In genomic region chr1:133471086-133471485, GRCm38 (mm10) we compare ENCODE assay signal across 10 mouse cellular contexts. TPM values are rescaled to one million over a fixed set of nuclear protein-coding genes. Genes with fewer than 3 reads are reported as not detected.
DNase-seq lines count a peak whose midpoint lies in the region; ATAC-seq and TF ChIP-seq lines count a peak whose summit lies in the region.
"Had no signal": no experiment of that assay in that cellular context is flagged by ENCODE, and none has a peak within 500 bp of the region (broad histone marks: within the 10 kb centered on the region; RNA-seq: fewer than 3 reads in every experiment).

No protein-coding gene starts in this region.

- H3K36me3 ChIP-seq in limb, embryonic 13.5 days = no peaks in the 10 kb centered on the region
- no peaks in the 10 kb centered on the region for H3K36me3 ChIP-seq in limb, embryonic 10.5 days
- H3K36me3 ChIP-seq in heart, embryonic 14.5 days (ENCODE audit: control insufficient read depth, insufficient read depth, low read length) = no peaks in the 10 kb centered on the region
- no peaks in the 10 kb centered on the region for H3K36me3 ChIP-seq in stomach, postnatal 0 days (ENCODE audit: control insufficient read depth, insufficient read depth, low read length)
- no peaks in the 10 kb centered on the region for H3K36me3 ChIP-seq in midbrain, embryonic 15.5 days (replicated peaks)
- H3K36me3 ChIP-seq: neural tube, embryonic 13.5 days had no signal

- no peak for DNase-seq in limb, embryonic 10.5 days (ENCODE audit: low spot score)
- DNase-seq in kidney, postnatal 10 days = peak; percentile 78
- DNase-seq in stomach, postnatal 0 days (ENCODE audit: low spot score) = no peak
- DNase-seq in MN1 (ENCODE audit: low spot score) = no peak
- no peak for DNase-seq in spleen, postnatal 36 days (ENCODE audit: low spot score in 2 of 2)
- DNase-seq: adrenal gland, postnatal 25 days had no signal

- TF ChIP-seq EP300 in stomach, postnatal 0 days (optimal IDR thresholded peaks at IDR 0.05) = no peak

- H3K27ac ChIP-seq in limb, embryonic 13.5 days = no peak overlapping the region
- H3K27ac ChIP-seq in limb, embryonic 10.5 days = no peak overlapping the region
- peak overlapping the region; percentile 4 to 25; a peak in 1 of 4 replicates for H3K27ac ChIP-seq in heart, embryonic 14.5 days (replicated peaks in 1 of 2; ENCODE audit: control insufficient read depth in 1 of 2, insufficient read depth in 1 of 2, low read depth in 2 of 2, low read length in 2 of 2)
- H3K27ac ChIP-seq in stomach, postnatal 0 days (replicated peaks) = peak overlapping the region; percentile 35; the same call in 1 of the 2 replicates
- no peak overlapping the region for H3K27ac ChIP-seq in midbrain, embryonic 15.5 days
- H3K27ac ChIP-seq: neural tube, embryonic 13.5 days had no signal

- no peak for TF ChIP-seq CTCF in stomach, postnatal 0 days (IDR thresholded peaks at IDR 0.05; ENCODE audit: low read depth)

- H3K4me2 ChIP-seq in limb, embryonic 13.5 days (replicated peaks) = no peak overlapping the region
- H3K4me2 ChIP-seq in heart, embryonic 14.5 days (ENCODE audit: low read length) = no peak overlapping the region
- no peak overlapping the region for H3K4me2 ChIP-seq in stomach, postnatal 0 days (replicated peaks; ENCODE audit: low read depth)
- H3K4me2 ChIP-seq in midbrain, embryonic 15.5 days = no peak overlapping the region
- H3K4me2 ChIP-seq: neural tube, embryonic 13.5 days had no signal

- H3K27me3 ChIP-seq in limb, embryonic 13.5 days = no peaks in the 10 kb centered on the region
- H3K27me3 ChIP-seq in limb, embryonic 10.5 days (ENCODE audit: low read depth, poor library complexity, severe bottlenecking) = no peaks in the 10 kb centered on the region
- H3K27me3 ChIP-seq in heart, embryonic 14.5 days (ENCODE audit: control insufficient read depth, insufficient read depth, low read length) = no peaks in the 10 kb centered on the region
- H3K27me3 ChIP-seq in stomach, postnatal 0 days (ENCODE audit: control insufficient read depth, insufficient read depth, low read length) = no peaks in the 10 kb centered on the region
- H3K27me3 ChIP-seq in midbrain, embryonic 15.5 days (replicated peaks) = no peaks in the 10 kb centered on the region
- H3K27me3 ChIP-seq: neural tube, embryonic 13.5 days had no signal

- 54% methylated on average over 7 of the region's 7 CpGs for WGBS in limb, embryonic 13.5 days
- WGBS in limb, embryonic 10.5 days = 65% methylated on average over 7 of the region's 7 CpGs
- 45% methylated on average over 7 of the region's 7 CpGs for WGBS in heart, embryonic 14.5 days
- 43% methylated on average over 7 of the region's 7 CpGs for WGBS in stomach, postnatal 0 days
- WGBS in midbrain, embryonic 15.5 days = 73% methylated on average over 7 of the region's 7 CpGs

- no peak overlapping the region for H3K4me3 ChIP-seq in limb, embryonic 13.5 days
- H3K4me3 ChIP-seq in limb, embryonic 10.5 days = no peak overlapping the region
- H3K4me3 ChIP-seq in heart, embryonic 14.5 days (ENCODE audit: control insufficient read depth in 1 of 2, insufficient read depth in 1 of 2, low read depth in 1 of 2, low read length in 2 of 2) = no peak overlapping the region
- H3K4me3 ChIP-seq in stomach, postnatal 0 days (ENCODE audit: low read depth, low read length) = no peak overlapping the region
- H3K4me3 ChIP-seq in midbrain, embryonic 15.5 days = no peak overlapping the region
- H3K4me3 ChIP-seq: neural tube, embryonic 13.5 days had no signal

- no peak overlapping the region for H3K9ac ChIP-seq in limb, embryonic 13.5 days
- no peak overlapping the region for H3K9ac ChIP-seq in heart, embryonic 14.5 days (ENCODE audit: low read length)
- no peak overlapping the region for H3K9ac ChIP-seq in stomach, postnatal 0 days (ENCODE audit: low read length)
- H3K9ac ChIP-seq in midbrain, embryonic 15.5 days = no peak overlapping the region
- H3K9ac ChIP-seq: neural tube, embryonic 13.5 days had no signal

- peak; percentile 32; the same call in 1 of the 2 replicates for ATAC-seq in limb, embryonic 13.5 days (ENCODE audit: low FRiP score, low read depth)
- ATAC-seq in heart, embryonic 14.5 days (ENCODE audit: insufficient number of reproducible peaks, insufficient read depth, low FRiP score, low read depth) = peak; percentile 41
- peak; percentile 81 for ATAC-seq in stomach, postnatal 0 days (ENCODE audit: low FRiP score, low TSS enrichment)
- ATAC-seq in midbrain, embryonic 15.5 days (replicated peaks) = no peak

- H3K9me3 ChIP-seq in limb, embryonic 13.5 days = no peaks in the 10 kb centered on the region
- H3K9me3 ChIP-seq in limb, embryonic 10.5 days (replicated peaks) = no peaks in the 10 kb centered on the region
- H3K9me3 ChIP-seq in heart, embryonic 14.5 days (ENCODE audit: control insufficient read depth, low read length) = no peaks in the 10 kb centered on the region
- H3K9me3 ChIP-seq in stomach, postnatal 0 days (ENCODE audit: control insufficient read depth, low read length) = no peaks in the 10 kb centered on the region
- H3K9me3 ChIP-seq in midbrain, embryonic 15.5 days = no peaks in the 10 kb centered on the region
- H3K9me3 ChIP-seq: neural tube, embryonic 13.5 days had no signal

- peaks cover 14% of the 10 kb centered on the region for H3K4me1 ChIP-seq in limb, embryonic 13.5 days
- H3K4me1 ChIP-seq in limb, embryonic 10.5 days = peaks cover 28% of the 10 kb centered on the region
- peaks cover 0 to 9% of the 10 kb centered on the region in 2 experiments; a peak in 3 of 4 replicates for H3K4me1 ChIP-seq in heart, embryonic 14.5 days (ENCODE audit: control insufficient read depth in 2 of 2, insufficient read depth in 2 of 2, low read length in 2 of 2)
- 0 out of 2 replicates have a peak, but pooled peaks cover 2% of the 10 kb centered on the region for H3K4me1 ChIP-seq in stomach, postnatal 0 days (replicated peaks; ENCODE audit: control insufficient read depth, insufficient read depth)
- H3K4me1 ChIP-seq in midbrain, embryonic 15.5 days = no peaks in the 10 kb centered on the region

RNA-seq across cellular contexts. Expression of gene Sox13, which starts 46.9 kb away (rescaled TPM):
- polyA plus RNA-seq in limb, embryonic 13.5 days (2015; fragmentation: Nextera tagmentation; extraction: Ambion mirVana) = 3.9 and 4.6 TPM in 2 replicates
- polyA plus RNA-seq in limb, embryonic 10.5 days (2016; fragmentation: Nextera tagmentation; extraction: Ambion mirVana) = 10.3 and 12.9 TPM in 2 replicates
- polyA plus RNA-seq in heart, embryonic 14.5 days (2014; fragmentation: Nextera tagmentation; extraction: Ambion mirVana) = 3.5 and 5.2 TPM in 2 replicates
- polyA plus RNA-seq in stomach, postnatal 0 days (2015; fragmentation: Nextera tagmentation; extraction: Ambion mirVana) = 3.7 and 5.0 TPM in 2 replicates
- polyA plus RNA-seq in midbrain, embryonic 15.5 days (2015; fragmentation: Nextera tagmentation; extraction: Ambion mirVana) = 6.5 and 7.4 TPM in 2 replicates

Comparison
In these comparisons a context has a peak if more than half of its experiments do, and no peak if none do; other contexts are left out.
1. H3K27ac ChIP-seq: peak in heart, embryonic 14.5 days (2 of 2) and stomach, postnatal 0 days (single experiment); none in limb, embryonic 13.5 days (single experiment), limb, embryonic 10.5 days (single experiment) and midbrain, embryonic 15.5 days (single experiment).